Mouse (Mus musculus): ENCODE measurements around the gene Tpm3.

The Tpm3 gene

DNA sequence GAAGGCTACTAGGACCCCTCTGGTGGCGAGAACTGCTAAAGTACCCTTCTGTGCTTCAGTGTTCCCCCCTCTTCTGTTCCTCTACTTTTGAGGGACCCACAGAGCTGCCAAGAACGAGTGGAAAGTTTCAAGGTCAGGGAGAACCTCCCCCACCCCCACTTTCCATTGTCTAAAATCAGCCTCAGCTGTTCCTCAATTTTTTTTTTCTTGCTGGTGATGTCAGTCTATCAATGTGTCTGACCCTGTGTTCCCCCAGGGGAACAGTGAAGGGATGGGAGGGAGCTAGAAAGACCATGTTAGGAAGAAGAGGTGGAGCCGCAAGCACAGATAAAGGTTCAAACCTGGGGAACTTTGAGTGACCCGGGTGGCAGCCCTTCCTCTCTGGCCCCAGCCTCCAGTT is at the start of gene Tpm3:
Gene Tpm3 (plus strand): TSS at position 356 of the 400 bp plus-strand sequence.
- DNase-seq (ENCODE audit: low read depth in 2 of 2, low spot score in 2 of 2) = no peak

DNA sequence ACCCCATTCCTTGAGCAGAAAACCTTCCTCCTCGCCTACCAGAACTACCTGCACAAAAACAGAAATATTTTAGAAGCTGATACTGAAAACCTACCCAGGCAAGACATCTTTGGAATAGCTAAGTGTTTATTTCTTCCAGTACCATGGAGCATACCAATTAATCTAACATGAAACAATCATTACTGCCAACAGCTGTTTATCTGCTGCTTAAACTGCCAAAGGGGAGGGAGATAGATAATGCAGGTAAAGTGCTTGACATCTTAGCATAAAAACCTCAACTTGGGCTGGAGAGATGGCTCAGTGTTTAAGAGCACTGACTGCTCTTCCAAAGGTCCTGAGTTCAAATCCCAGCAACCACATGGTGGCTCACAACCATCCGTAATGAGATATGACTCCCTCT is 37.8 kb upstream of the Tpm3 start:
- DNase-seq (ENCODE audit: low read depth in 2 of 2, low spot score in 2 of 2) = no peak

- DNase-seq (ENCODE audit: low read depth in 2 of 2, low spot score in 2 of 2) = no peak
Measured at GRCm38 (mm10) chr3:90036263-90036662, 36.2 kb upstream of the Tpm3 start.

DNA sequence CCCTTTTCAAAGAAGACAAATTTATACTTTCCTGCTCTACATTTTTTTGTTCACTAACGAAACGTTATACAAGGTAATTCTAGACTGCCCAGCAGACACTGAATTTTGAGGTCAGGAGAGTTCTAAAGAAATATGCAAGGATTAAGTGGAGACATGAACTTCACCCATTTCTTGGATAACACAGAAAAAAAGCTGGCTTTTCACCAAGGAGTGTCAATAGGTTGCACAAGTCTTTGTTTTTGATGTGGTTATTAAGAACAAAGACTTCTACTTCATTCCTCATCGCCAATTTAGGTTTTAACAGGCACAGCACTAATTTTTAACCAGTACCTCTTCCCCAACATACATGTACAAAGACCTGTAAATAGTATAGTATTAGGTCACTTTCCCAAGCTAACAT is 22.8 kb upstream of the Tpm3 start:
- DNase-seq (ENCODE audit: low read depth in 2 of 2, low spot score in 2 of 2) = no peak

- peak; percentile 50 to 63 for DNase-seq (ENCODE audit: low read depth in 2 of 2, low spot score in 2 of 2)
Measured at GRCm38 (mm10) chr3:90051441-90052350, 20.8 kb upstream of the Tpm3 start, which contains the start of gene 4933434E20Rik. Gene 4933434E20Rik, plus strand, starts transcription at chr3:90051636.

DNA sequence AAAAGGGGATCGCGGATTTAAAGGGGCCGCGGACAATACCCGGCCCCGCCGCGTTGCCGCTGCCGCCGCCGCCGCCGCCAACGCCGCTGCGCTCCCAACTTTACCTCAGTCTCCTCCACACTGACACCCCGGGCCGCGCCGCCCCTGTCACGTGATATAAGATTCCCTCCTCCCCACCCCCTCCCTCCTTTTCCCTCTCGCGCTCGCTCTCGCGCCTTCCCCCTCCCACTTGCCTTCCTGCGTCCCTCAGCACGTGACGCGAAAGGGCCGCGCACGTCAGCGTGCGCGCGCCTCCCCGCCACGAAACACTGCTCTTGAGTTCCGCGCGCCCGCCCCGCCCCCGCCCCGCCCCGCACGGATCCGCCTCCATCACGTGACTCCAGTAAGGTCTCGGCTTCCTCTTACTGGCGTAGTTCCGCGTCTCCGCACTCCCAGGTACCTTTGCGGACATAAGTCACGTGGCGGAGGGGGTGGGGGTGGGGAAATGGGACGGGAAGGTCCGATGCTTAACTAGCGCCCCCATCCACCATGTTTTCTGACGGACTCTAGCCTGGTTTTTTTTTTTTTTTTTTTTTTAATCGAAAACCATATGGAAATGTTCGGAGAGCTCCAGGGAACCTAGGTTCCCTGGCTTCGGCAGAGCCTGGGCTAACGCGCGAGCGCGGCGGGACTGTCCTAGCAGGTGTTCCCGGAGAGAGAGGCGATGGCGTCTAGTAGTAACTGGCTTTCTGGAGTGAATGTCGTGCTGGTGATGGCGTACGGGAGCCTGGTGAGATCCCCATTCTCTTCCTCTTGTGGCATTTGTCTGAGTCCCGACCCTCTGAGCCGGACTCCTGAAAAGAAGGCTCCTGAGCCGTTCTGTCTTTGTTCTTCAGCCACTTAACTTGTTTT is 19.9 kb upstream of the Tpm3 start, which contains the start of gene Ubap2l:
Gene Ubap2l (minus strand): TSS at position 278 of the 891 bp plus-strand sequence.
- DNase-seq (ENCODE audit: low read depth in 2 of 2, low spot score in 2 of 2) = peak; percentile 86 to 87

DNA sequence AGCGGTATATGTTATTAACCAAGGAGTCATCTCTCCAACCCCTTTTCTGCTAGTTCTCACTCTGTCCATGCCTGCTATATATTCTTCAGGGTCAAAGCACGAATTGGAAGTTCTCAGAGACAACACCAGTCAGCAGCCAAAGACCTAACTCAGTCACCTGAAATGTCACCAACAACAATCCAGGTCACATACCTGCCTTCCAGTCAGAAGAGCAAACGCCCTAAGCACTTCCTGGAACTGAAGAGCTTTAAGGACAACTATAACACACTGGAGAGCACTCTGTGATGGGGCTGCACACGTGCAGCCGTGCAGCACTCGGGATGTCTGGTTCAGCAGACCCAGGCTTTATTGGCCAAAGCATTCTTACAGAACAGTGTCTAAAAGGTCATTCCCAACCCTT is 10.9 kb upstream of the Tpm3 start:
- DNase-seq (ENCODE audit: low read depth in 2 of 2, low spot score in 2 of 2) = no peak

DNA sequence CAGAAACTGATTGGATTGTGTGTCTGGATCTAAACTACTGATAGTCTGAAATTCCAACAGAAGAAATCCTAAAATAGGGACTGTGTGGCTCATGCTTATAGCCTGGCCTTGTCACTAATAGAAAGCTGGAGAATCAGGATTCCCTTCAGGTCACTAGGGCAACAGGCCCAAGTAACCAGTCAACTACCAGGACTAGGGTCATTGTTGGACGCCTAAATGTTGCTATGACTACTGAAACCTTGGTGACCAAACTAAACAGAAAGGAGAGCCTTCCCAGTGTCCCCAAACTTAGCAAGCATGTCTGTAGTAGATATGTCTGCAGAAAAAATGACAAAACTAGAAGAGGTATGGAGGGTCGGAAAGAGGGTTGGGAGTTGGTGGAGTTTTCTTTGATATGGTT is 9.9 kb upstream of the Tpm3 start:
- DNase-seq (ENCODE audit: low read depth in 2 of 2, low spot score in 2 of 2) = no peak

DNA sequence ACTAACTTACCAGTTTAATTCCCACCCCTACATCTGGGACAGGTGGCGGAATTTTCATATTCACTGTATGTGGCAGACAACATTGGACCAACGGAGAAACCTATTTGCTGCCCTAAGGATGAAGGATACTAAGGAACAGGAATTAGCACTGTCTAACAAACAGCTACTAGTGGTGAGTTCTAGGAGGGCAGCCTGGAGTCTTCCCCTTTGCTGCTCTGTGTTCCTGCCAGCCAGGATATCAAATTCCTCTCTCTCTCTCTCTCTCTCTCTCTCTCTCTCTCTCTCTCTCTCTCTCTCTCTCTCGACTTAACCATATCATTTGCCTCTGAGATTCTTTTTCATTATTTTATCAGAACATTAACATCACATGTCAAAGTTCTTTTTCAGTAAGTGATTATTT is 8.1 kb upstream of the Tpm3 start:
- no peak for DNase-seq (ENCODE audit: low read depth in 2 of 2, low spot score in 2 of 2)

DNA sequence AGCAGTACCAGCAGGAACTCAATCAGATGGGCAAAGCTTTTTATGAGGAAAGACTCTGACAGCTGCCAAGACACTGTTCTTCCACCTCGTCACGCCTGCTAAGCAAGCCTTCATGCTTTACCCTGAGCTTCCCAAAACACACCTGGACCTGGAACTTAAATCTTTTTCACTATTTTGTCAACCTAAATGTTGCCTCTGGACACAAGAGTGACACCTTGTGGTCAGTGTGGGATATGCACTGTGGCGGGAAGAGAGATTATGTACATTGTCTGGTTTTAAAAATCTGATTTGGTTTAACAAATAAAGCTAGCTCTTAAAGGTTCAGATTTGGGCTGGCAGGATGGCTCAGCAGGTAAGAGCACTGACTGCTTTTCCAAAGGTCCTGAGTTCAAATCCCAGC is 6.9 kb upstream of the Tpm3 start:
- DNase-seq (ENCODE audit: low read depth in 2 of 2, low spot score in 2 of 2) = peak; percentile 37 to 63

GRCm38 (mm10) chr3:90067851-90068250 is 4.6 kb upstream of the Tpm3 start:
- DNase-seq (ENCODE audit: low read depth in 2 of 2, low spot score in 2 of 2) = no peak

- DNase-seq (ENCODE audit: low read depth in 2 of 2, low spot score in 2 of 2) = no peak
Measured at GRCm38 (mm10) chr3:90069688-90070087, 2.8 kb upstream of the Tpm3 start.

DNA sequence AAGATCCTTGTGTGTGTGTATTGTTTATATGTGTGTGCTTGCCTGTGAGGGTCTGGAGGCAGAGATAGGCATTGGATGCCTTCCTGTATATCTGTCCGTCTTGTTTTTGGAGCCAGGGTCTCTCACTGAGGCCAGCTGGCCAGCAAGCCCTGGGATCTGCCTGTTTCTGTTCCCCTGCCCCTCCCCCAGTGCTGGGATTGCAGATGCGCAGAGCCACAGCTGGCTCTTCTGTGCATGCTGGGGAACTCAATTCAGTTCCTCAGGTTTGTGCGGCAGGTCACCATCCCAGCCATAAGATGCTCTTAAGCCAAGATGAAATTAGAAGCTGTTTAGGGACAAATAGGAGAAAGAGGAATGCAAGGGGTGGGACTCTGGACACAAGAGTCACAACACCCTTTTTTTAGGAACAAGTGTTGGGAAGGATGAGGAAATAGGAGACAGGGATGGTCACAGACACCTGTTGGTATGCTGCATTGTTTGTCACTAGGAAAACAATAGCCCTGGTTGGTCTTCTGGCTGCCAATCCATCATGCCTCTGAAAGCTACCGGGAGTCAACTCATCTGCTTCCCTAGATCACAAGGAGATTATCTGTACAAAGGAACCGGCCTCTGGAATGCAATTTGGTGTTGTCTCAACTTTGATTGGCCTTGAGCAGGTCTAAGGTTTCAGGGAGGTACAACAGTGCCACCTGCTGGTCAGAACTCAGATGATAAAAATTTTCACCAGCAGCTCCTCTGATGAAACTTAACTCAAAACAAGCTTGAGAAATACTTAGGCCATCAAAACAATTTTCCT is 4.7 kb downstream of the Tpm3 start:
- peak; percentile 80 to 85 for DNase-seq (ENCODE audit: low read depth in 2 of 2, low spot score in 2 of 2)

- no peak for DNase-seq (ENCODE audit: low read depth in 2 of 2, low spot score in 2 of 2)
Measured at GRCm38 (mm10) chr3:90078224-90078623, 5.8 kb downstream of the Tpm3 start.

DNA sequence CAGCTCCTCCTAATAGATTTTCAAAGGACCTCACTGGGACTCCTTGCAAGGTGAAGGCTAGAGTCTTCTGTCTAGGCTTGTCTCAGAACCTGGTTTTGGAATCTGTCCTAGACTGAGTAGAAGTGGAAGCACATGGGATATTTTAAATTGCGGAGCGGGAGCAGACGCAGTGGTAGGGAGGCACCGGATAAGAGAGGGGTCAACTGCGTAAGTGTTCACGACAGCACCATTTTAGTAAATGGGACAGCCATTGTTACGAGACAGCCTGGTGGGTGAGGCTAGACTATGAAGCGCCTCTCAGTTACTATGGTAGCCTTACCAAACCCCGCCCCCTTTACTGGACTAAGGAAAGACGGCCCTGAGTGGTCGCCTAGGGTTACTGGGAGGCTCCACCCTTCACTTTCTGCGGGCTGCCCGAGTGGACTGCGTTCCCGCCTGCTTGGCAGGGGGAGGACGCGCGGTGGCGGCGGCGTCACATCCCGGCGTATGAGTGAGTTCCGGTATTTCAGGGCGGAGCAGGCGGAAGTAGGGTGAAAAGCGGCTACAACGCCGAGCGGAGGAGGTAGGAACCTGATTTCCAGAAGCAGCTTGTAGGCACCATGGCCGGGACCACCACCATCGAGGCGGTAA is 6.8 kb downstream of the Tpm3 start:
- peak; percentile 87 for DNase-seq (ENCODE audit: low read depth in 2 of 2, low spot score in 2 of 2)

DNA sequence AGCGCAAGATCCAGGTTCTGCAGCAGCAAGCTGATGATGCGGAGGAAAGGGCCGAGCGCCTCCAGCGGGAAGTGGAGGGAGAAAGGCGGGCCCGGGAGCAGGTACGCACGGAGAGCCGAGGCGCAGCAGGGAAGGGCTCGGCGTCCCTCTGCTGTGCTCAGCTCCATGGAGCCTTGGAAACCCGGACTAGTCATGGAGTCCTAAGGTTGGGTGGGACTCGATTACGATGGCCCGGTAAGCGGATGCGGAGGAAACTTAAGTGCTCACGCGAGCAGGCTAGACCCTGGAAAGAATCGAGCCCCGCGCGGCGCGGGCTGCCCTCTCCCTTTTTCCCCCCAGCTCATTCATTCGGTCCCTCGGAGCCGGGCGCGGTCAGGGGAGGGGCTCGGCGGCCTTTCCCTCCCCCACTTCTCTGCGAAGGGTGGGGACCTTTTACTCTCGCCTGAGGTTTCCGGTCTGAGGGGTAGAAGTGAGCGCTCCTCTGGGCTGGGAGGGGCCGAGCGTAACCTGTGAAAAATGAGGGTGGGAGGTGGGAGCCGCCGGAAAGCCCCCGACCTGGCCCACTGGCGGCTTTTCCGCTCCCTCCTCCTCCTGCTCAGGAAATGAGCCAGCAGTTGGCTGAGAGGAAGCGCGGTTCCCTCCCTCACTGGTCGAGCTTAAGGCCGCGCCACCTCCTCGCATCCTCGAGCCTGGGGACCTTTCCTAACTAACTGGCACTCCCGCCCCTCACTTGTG is 7.5 kb downstream of the Tpm3 start:
- peak; percentile 77 to 81 for DNase-seq (ENCODE audit: low read depth in 2 of 2, low spot score in 2 of 2)

DNA sequence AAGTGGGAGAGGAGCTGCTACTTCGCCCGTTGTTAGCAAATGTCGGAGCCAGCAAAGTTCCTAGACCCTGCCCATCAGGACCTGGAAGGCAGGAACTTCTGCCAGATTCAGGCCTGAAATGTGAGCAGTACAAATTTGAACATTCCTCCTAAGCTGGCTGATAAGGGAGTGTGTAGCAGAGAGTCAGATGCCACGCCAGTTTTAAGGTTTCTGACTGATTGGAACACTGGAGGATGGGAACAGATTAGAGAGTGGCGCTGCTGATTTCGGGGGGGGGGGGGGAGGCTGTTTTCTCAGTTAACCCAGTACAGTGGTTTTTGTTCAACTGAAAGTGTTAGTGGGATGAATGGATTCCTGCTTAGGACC is 8.0 kb downstream of the Tpm3 start:
- DNase-seq (ENCODE audit: low read depth in 2 of 2, low spot score in 2 of 2) = no peak

GRCm38 (mm10) chr3:90081365-90082240 is 9.2 kb downstream of the Tpm3 start:
- no peak for DNase-seq (ENCODE audit: low read depth in 2 of 2, low spot score in 2 of 2)

- no peak for DNase-seq (ENCODE audit: low read depth in 2 of 2, low spot score in 2 of 2)
Measured at GRCm38 (mm10) chr3:90083034-90083433, 10.6 kb downstream of the Tpm3 start.

Measured in CD8-positive naive resting alpha-beta T cell, adult 2 months (primary cell).